Mouse (Mus musculus): Measurements from ENCODE around the gene Cyp2d10. TPM values are rescaled to one million over a fixed set of nuclear protein-coding genes. Genes with fewer than 3 reads are reported as not detected.
A peak's percentile ranks its signal among the peaks of the same experiment; 100 is the strongest.
"Not testable (repeated sequence)": the region's sequence is repeated elsewhere in the genome, so short reads cannot be mapped to it uniquely, and the experiment has no call there.

Gene Cyp2d10
- polyA plus RNA-seq (2015; fragmentation: Nextera tagmentation; extraction: Ambion mirVana): 0.25 and 0.39 TPM in 2 replicates

GRCm38 (mm10) chr15:82406981-82407380 lies at the start of gene Cyp2d10:
Gene Cyp2d10, minus strand, starts transcription at chr15:82407195.
- TF ChIP-seq CTCF (IDR thresholded peaks at IDR 0.05; ENCODE audit: low read depth): no peak
- Histone ChIP-seq H3K4me3 (ENCODE audit: low read depth, low read length) (no peak within 1 kb of the TSS), H3K9ac (ENCODE audit: low read depth, low read length) (no peak within 1 kb of the TSS), H3K9me3 (ENCODE audit: control insufficient read depth) (no peaks in the 10 kb centered on the region), H3K4me1 (replicated peaks; ENCODE audit: control insufficient read depth, insufficient read depth, low read length) (no peaks in the 10 kb centered on the region), H3K27ac (ENCODE audit: low read depth, low read length) (no peak within 1 kb of the TSS), H3K27me3 (replicated peaks; ENCODE audit: control insufficient read depth, insufficient read depth, low read length) (no peaks in the 10 kb centered on the region), H3K4me2 (replicated peaks; ENCODE audit: low read depth) (no peak within 1 kb of the TSS), H3K36me3 (ENCODE audit: control insufficient read depth, insufficient read depth) (no peaks in the 10 kb centered on the region)
- 0 out of 2 replicates have a peak, but pooled peaks have one; percentile 19 for ATAC-seq
- 92% methylated on average over 6 of the region's 6 CpGs for WGBS

- H3K4me3 ChIP-seq (ENCODE audit: low read depth, low read length); H3K27ac ChIP-seq (ENCODE audit: low read depth, low read length); H3K4me2 ChIP-seq (replicated peaks; ENCODE audit: low read depth); H3K9ac ChIP-seq (ENCODE audit: low read depth, low read length); H3K9me3 ChIP-seq (ENCODE audit: control insufficient read depth); H3K27me3 ChIP-seq (replicated peaks; ENCODE audit: control insufficient read depth, insufficient read depth, low read length); H3K36me3 ChIP-seq (ENCODE audit: control insufficient read depth, insufficient read depth); H3K4me1 ChIP-seq (replicated peaks; ENCODE audit: control insufficient read depth, insufficient read depth, low read length); ATAC-seq: not testable (repeated sequence)
- WGBS: 86% methylated on average over 6 of the region's 6 CpGs
Measured at GRCm38 (mm10) chr15:82456086-82456790, 49.2 kb upstream of the Cyp2d10 start.

- not testable (repeated sequence) for H3K27me3 ChIP-seq (replicated peaks; ENCODE audit: control insufficient read depth, insufficient read depth, low read length); H3K9ac ChIP-seq (ENCODE audit: low read depth, low read length); H3K4me1 ChIP-seq (replicated peaks; ENCODE audit: control insufficient read depth, insufficient read depth, low read length); H3K4me3 ChIP-seq (ENCODE audit: low read depth, low read length); H3K36me3 ChIP-seq (ENCODE audit: control insufficient read depth, insufficient read depth); ATAC-seq; H3K4me2 ChIP-seq (replicated peaks; ENCODE audit: low read depth); H3K9me3 ChIP-seq (ENCODE audit: control insufficient read depth); H3K27ac ChIP-seq (ENCODE audit: low read depth, low read length)
- 87% methylated on average over 6 of the region's 6 CpGs for WGBS
Measured at GRCm38 (mm10) chr15:82453501-82453900, 46.5 kb upstream of the Cyp2d10 start.

GRCm38 (mm10) chr15:82452133-82452532 lies 45.1 kb upstream of the Cyp2d10 start:
- ATAC-seq; H3K27me3 ChIP-seq (replicated peaks; ENCODE audit: control insufficient read depth, insufficient read depth, low read length); H3K9ac ChIP-seq (ENCODE audit: low read depth, low read length); H3K9me3 ChIP-seq (ENCODE audit: control insufficient read depth); H3K27ac ChIP-seq (ENCODE audit: low read depth, low read length); H3K4me3 ChIP-seq (ENCODE audit: low read depth, low read length); H3K4me1 ChIP-seq (replicated peaks; ENCODE audit: control insufficient read depth, insufficient read depth, low read length); H3K4me2 ChIP-seq (replicated peaks; ENCODE audit: low read depth); H3K36me3 ChIP-seq (ENCODE audit: control insufficient read depth, insufficient read depth): not testable (repeated sequence)
- 52% methylated on average over 1 of the region's 1 CpGs for WGBS

GRCm38 (mm10) chr15:82450045-82450444 lies 43.0 kb upstream of the Cyp2d10 start:
- ATAC-seq: peak; percentile 87
- H3K9me3 ChIP-seq (ENCODE audit: control insufficient read depth); H3K9ac ChIP-seq (ENCODE audit: low read depth, low read length); H3K4me2 ChIP-seq (replicated peaks; ENCODE audit: low read depth); H3K27ac ChIP-seq (ENCODE audit: low read depth, low read length); H3K36me3 ChIP-seq (ENCODE audit: control insufficient read depth, insufficient read depth); H3K4me1 ChIP-seq (replicated peaks; ENCODE audit: control insufficient read depth, insufficient read depth, low read length); H3K4me3 ChIP-seq (ENCODE audit: low read depth, low read length); H3K27me3 ChIP-seq (replicated peaks; ENCODE audit: control insufficient read depth, insufficient read depth, low read length): not testable (repeated sequence)
- WGBS: 40% methylated on average over 2 of the region's 2 CpGs

GRCm38 (mm10) chr15:82445196-82445595 lies 38.2 kb upstream of the Cyp2d10 start:
- H3K9me3 ChIP-seq (ENCODE audit: control insufficient read depth): no peaks in the 10 kb centered on the region
- H3K9ac ChIP-seq (ENCODE audit: low read depth, low read length): no peak overlapping the region
- 87% methylated on average over 8 of the region's 8 CpGs for WGBS
- H3K4me1 ChIP-seq (replicated peaks; ENCODE audit: control insufficient read depth, insufficient read depth, low read length): no peaks in the 10 kb centered on the region
- no peak for TF ChIP-seq CTCF (IDR thresholded peaks at IDR 0.05; ENCODE audit: low read depth)
- no peak overlapping the region for H3K4me2 ChIP-seq (replicated peaks; ENCODE audit: low read depth)
- ATAC-seq: no peak
- H3K27me3 ChIP-seq (replicated peaks; ENCODE audit: control insufficient read depth, insufficient read depth, low read length): no peaks in the 10 kb centered on the region
- no peaks in the 10 kb centered on the region for H3K36me3 ChIP-seq (ENCODE audit: control insufficient read depth, insufficient read depth)
- H3K27ac ChIP-seq (ENCODE audit: low read depth, low read length): no peak overlapping the region
- no peak overlapping the region for H3K4me3 ChIP-seq (ENCODE audit: low read depth, low read length)

GRCm38 (mm10) chr15:82443658-82444057 lies 36.7 kb upstream of the Cyp2d10 start:
- H3K4me1 ChIP-seq (replicated peaks; ENCODE audit: control insufficient read depth, insufficient read depth, low read length): no peaks in the 10 kb centered on the region
- H3K4me3 ChIP-seq (ENCODE audit: low read depth, low read length): no peak overlapping the region
- no peak overlapping the region for H3K27ac ChIP-seq (ENCODE audit: low read depth, low read length)
- WGBS: 91% methylated on average over 3 of the region's 3 CpGs
- H3K9ac ChIP-seq (ENCODE audit: low read depth, low read length): no peak overlapping the region
- no peak for ATAC-seq
- no peaks in the 10 kb centered on the region for H3K27me3 ChIP-seq (replicated peaks; ENCODE audit: control insufficient read depth, insufficient read depth, low read length)
- no peak for TF ChIP-seq CTCF (IDR thresholded peaks at IDR 0.05; ENCODE audit: low read depth)
- H3K36me3 ChIP-seq (ENCODE audit: control insufficient read depth, insufficient read depth): no peaks in the 10 kb centered on the region
- H3K4me2 ChIP-seq (replicated peaks; ENCODE audit: low read depth): no peak overlapping the region
- no peaks in the 10 kb centered on the region for H3K9me3 ChIP-seq (ENCODE audit: control insufficient read depth)

All from intestine, postnatal 0 days (tissue).